Mouse (Mus musculus): ENCODE results near the gene Slc30a9. TPM values are rescaled to one million over a fixed set of nuclear protein-coding genes. Genes with fewer than 3 reads are reported as not detected.

The Slc30a9 gene
- polyA plus RNA-seq, 1 experiment from 2014 or later: 100 TPM

DNA sequence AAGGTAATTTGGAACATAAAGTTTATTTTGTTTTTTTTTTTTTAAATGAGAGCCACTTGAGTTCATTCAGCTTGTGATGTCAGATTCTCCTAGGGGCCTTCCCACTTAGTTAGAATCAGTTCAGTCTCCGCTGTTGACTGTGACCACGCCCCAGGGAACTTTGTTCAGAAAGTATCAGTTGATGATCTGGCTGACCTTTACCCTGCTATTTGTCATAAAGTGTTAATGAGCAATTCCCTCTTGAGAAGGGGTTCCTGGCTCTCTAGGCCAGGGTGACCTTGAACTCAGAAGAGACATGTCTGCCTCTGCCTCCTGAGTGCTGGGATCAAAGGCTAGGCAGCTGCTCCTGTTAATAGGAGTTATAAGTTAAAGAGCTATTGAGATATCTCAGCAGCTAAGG, 40.3 kb downstream of the Slc30a9 start:
- Histone ChIP-seq H3K36me3 (peaks cover 98% of the 10 kb centered on the region), H3K4me3 (no peak overlapping the region), H3K9me3 (replicated peaks) (no peaks in the 10 kb centered on the region), H3K27ac (replicated peaks) (no peak overlapping the region), H3K4me1 (no peaks in the 10 kb centered on the region), H3K27me3 (ENCODE audit: low read depth, poor library complexity, severe bottlenecking) (no peaks in the 10 kb centered on the region)
- 95% methylated on average over 2 of the region's 2 CpGs for WGBS
- DNase-seq (ENCODE audit: low spot score): no peak

GRCm38 (mm10) chr5:67348949-67349348, 42.2 kb downstream of the Slc30a9 start:
- peaks cover 98% of the 10 kb centered on the region for H3K36me3 ChIP-seq
- no peak for DNase-seq (ENCODE audit: low spot score)
- H3K27ac ChIP-seq (replicated peaks): no peak overlapping the region
- H3K4me3 ChIP-seq: no peak overlapping the region
- 79% methylated on average over 10 of the region's 10 CpGs for WGBS
- no peaks in the 10 kb centered on the region for H3K4me1 ChIP-seq
- no peaks in the 10 kb centered on the region for H3K9me3 ChIP-seq (replicated peaks)
- no peaks in the 10 kb centered on the region for H3K27me3 ChIP-seq (ENCODE audit: low read depth, poor library complexity, severe bottlenecking)

DNA sequence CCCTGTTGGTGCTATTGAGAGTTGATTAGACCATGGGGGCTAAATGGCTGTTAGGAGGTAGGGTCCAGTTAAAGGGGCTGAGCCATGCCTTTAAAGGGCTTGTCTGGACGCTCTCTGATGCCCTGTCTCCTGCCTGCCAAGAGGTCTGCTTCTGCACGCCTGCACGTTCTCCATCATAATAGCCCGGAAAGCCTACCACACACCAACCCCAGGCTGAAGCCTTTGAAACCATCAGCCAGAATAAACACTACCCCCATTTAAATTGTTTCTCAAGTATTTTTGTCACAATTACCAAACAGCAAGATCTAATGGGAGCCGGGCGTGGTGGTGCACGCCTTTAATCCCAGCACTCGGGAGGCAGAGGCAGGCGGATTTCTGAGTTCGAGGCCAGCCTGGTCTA, 55.6 kb downstream of the Slc30a9 start:
- Histone ChIP-seq H3K27me3 (ENCODE audit: low read depth, poor library complexity, severe bottlenecking) (no peaks in the 10 kb centered on the region), H3K36me3 (0 out of 2 replicates have a peak, but pooled peaks cover under 1% of the 10 kb centered on the region), H3K27ac (replicated peaks) (no peak overlapping the region), H3K4me3 (no peak overlapping the region), H3K4me1 (no peaks in the 10 kb centered on the region), H3K9me3 (replicated peaks) (no peaks in the 10 kb centered on the region)
- 94% methylated on average over 10 of the region's 10 CpGs for WGBS
- DNase-seq (ENCODE audit: low spot score): no peak

GRCm38 (mm10) chr5:67362931-67363330, 56.2 kb downstream of the Slc30a9 start:
- Histone ChIP-seq H3K4me1 (no peaks in the 10 kb centered on the region), H3K27ac (replicated peaks) (no peak overlapping the region), H3K9me3 (replicated peaks) (no peaks in the 10 kb centered on the region), H3K4me3 (no peak overlapping the region), H3K27me3 (ENCODE audit: low read depth, poor library complexity, severe bottlenecking) (no peaks in the 10 kb centered on the region), H3K36me3 (no peaks in the 10 kb centered on the region)
- no peak for DNase-seq (ENCODE audit: low spot score)
- WGBS: 79% methylated on average over 2 of the region's 2 CpGs

- Histone ChIP-seq H3K27ac (replicated peaks) (no peak overlapping the region), H3K9me3 (replicated peaks) (no peaks in the 10 kb centered on the region), H3K4me3 (no peak overlapping the region), H3K36me3 (no peaks in the 10 kb centered on the region), H3K27me3 (ENCODE audit: low read depth, poor library complexity, severe bottlenecking) (no peaks in the 10 kb centered on the region), H3K4me1 (0 out of 2 replicates have a peak, but pooled peaks cover 3% of the 10 kb centered on the region)
- WGBS: 87% methylated on average over 8 of the region's 8 CpGs
- DNase-seq (ENCODE audit: low spot score): no peak
Measured at GRCm38 (mm10) chr5:67377044-67377621, 70.4 kb downstream of the Slc30a9 start.

DNA sequence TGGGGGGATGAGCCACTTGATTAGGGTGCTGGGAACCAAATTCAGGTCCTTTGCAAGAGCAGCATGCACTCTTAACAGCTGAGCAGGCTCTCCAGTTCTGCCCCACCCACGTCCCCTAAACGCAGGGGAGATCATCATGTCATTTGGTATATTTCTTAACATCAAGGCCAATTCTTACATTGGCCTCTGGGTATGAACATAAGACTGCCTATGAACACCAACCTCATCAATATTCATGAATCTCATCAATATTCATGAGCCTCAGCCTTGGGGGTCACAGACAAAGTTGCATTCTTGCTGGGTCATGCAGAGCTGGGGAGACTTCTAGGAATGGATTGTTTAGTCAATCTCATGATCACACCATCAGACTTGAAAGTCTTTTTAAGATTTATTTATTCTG, 74.9 kb downstream of the Slc30a9 start:
- Histone ChIP-seq H3K27me3 (ENCODE audit: low read depth, poor library complexity, severe bottlenecking) (no peaks in the 10 kb centered on the region), H3K9me3 (replicated peaks) (no peaks in the 10 kb centered on the region), H3K4me3 (no peak overlapping the region), H3K27ac (replicated peaks) (no peak overlapping the region), H3K4me1 (0 out of 2 replicates have a peak, but pooled peaks cover 3% of the 10 kb centered on the region), H3K36me3 (0 out of 2 replicates have a peak, but pooled peaks cover 4% of the 10 kb centered on the region)
- DNase-seq (ENCODE audit: low spot score): no peak
- WGBS: 91% methylated on average over 2 of the region's 2 CpGs

GRCm38 (mm10) chr5:67382556-67382955, 75.8 kb downstream of the Slc30a9 start:
- Histone ChIP-seq H3K4me3 (no peak overlapping the region), H3K27me3 (ENCODE audit: low read depth, poor library complexity, severe bottlenecking) (no peaks in the 10 kb centered on the region), H3K9me3 (replicated peaks) (no peaks in the 10 kb centered on the region), H3K27ac (replicated peaks) (no peak overlapping the region), H3K36me3 (0 out of 2 replicates have a peak, but pooled peaks cover 4% of the 10 kb centered on the region), H3K4me1 (0 out of 2 replicates have a peak, but pooled peaks cover 3% of the 10 kb centered on the region)
- no peak for DNase-seq (ENCODE audit: low spot score)
- WGBS: 90% methylated on average over 7 of the region's 7 CpGs

DNA sequence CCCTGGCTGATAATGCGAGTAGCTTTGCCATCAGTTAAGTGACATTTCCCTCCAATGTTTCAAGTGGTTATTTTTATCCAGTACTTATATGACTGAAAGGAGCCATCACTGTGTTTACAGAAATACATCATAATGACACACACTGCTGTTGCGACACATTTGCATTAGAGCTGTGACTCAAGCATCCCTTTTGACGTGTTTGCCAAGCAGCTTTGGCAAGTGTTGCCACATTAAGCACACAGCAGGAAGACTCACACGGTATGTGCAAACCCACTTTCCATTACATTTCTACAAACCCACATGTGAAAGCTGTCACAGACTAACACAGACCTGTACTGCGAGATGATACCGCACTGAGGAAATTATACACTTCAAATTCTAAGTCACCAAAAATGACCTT, 87.2 kb downstream of the Slc30a9 start:
- Histone ChIP-seq H3K36me3 (peaks cover 27% of the 10 kb centered on the region), H3K27ac (replicated peaks) (no peak overlapping the region), H3K4me3 (no peak overlapping the region), H3K27me3 (ENCODE audit: low read depth, poor library complexity, severe bottlenecking) (no peaks in the 10 kb centered on the region), H3K9me3 (replicated peaks) (no peaks in the 10 kb centered on the region), H3K4me1 (no peaks in the 10 kb centered on the region)
- no peak for DNase-seq (ENCODE audit: low spot score)
- WGBS: 96% methylated on average over 6 of the region's 6 CpGs

GRCm38 (mm10) chr5:67395211-67395851, 88.6 kb downstream of the Slc30a9 start:
- H3K27me3 ChIP-seq (ENCODE audit: low read depth, poor library complexity, severe bottlenecking): no peaks in the 10 kb centered on the region
- no peak overlapping the region for H3K27ac ChIP-seq (replicated peaks)
- no peaks in the 10 kb centered on the region for H3K4me1 ChIP-seq
- no peak overlapping the region for H3K4me3 ChIP-seq
- DNase-seq (ENCODE audit: low spot score): no peak
- H3K36me3 ChIP-seq: peaks cover 36% of the 10 kb centered on the region
- H3K9me3 ChIP-seq (replicated peaks): no peaks in the 10 kb centered on the region
- 92% methylated on average over 11 of the region's 11 CpGs for WGBS

GRCm38 (mm10) chr5:67397186-67397585, 90.4 kb downstream of the Slc30a9 start:
- Histone ChIP-seq H3K4me3 (no peak overlapping the region), H3K27ac (replicated peaks) (no peak overlapping the region), H3K9me3 (replicated peaks) (no peaks in the 10 kb centered on the region), H3K4me1 (no peaks in the 10 kb centered on the region), H3K36me3 (peaks cover 36% of the 10 kb centered on the region), H3K27me3 (ENCODE audit: low read depth, poor library complexity, severe bottlenecking) (no peaks in the 10 kb centered on the region)
- 88% methylated on average over 14 of the region's 14 CpGs for WGBS
- no peak for DNase-seq (ENCODE audit: low spot score)

DNA sequence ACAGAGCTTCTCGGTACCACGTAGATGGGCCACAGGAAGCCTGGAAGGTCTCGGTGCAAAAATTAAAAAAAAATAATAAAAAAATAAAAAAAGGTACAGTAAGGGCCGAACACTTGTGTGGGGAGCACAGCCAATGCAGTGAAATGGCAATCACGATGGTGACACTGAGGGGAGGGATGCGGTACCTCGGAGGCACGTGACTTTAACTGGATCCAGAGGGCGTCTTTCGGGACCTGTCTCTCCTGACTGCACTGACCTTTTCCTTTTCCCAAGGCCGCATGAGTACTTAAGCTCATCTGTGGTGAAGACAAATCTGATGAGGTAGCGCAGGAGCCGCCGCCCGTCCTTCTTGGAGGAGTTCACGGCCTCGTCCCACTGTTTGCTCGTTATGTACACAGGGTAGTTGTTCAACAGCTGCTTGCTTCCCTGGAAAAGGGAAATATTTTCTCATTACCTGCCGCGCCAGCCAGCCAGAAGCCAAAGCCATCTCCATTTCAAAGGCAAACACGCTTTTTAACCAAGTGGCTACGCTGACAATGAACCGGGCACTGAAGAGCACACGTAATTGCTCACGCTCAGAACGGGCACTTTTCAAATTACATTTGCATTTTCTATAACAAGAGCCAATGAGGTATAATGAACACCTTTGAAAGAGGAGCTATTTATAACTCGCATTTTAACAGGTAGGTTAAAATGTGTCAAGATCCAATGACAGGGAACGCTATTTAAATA, 93.3 kb downstream of the Slc30a9 start:
- 92% methylated on average over 28 of the region's 28 CpGs for WGBS
- no peak overlapping the region for H3K27ac ChIP-seq (replicated peaks)
- no peaks in the 10 kb centered on the region for H3K27me3 ChIP-seq (ENCODE audit: low read depth, poor library complexity, severe bottlenecking)
- H3K36me3 ChIP-seq: peaks cover 55% of the 10 kb centered on the region
- DNase-seq (ENCODE audit: low spot score): no peak
- H3K4me3 ChIP-seq: no peak overlapping the region
- no peaks in the 10 kb centered on the region for H3K9me3 ChIP-seq (replicated peaks)
- H3K4me1 ChIP-seq: no peaks in the 10 kb centered on the region

GRCm38 (mm10) chr5:67400608-67401480, 94.1 kb downstream of the Slc30a9 start:
- Histone ChIP-seq H3K27me3 (ENCODE audit: low read depth, poor library complexity, severe bottlenecking) (no peaks in the 10 kb centered on the region), H3K9me3 (replicated peaks) (no peaks in the 10 kb centered on the region), H3K27ac (replicated peaks) (no peak overlapping the region), H3K36me3 (peaks cover 58% of the 10 kb centered on the region), H3K4me1 (no peaks in the 10 kb centered on the region), H3K4me3 (no peak overlapping the region)
- WGBS: 94% methylated on average over 12 of the region's 12 CpGs
- DNase-seq (ENCODE audit: low spot score): no peak

Measured in midbrain, embryonic 10.5 days (tissue).